Mouse (Mus musculus): ENCODE measurements around the gene Gm10799. TPM values are rescaled to one million over a fixed set of nuclear protein-coding genes. Genes with fewer than 3 reads are reported as not detected.
"Not testable (repeated sequence)": the region's sequence is repeated elsewhere in the genome, so short reads cannot be mapped to it uniquely, and the experiment has no call there.

The Gm10799 gene
- polyA plus RNA-seq (2012; fragmentation: generic; extraction: Trizol) = not detected

GRCm38 (mm10) chr2:104068450-104068849 lies at the start of gene Gm10799:
Gm10799 (minus strand) TSS chr2:104068550.
- H3K4me2 ChIP-seq (ENCODE audit: low read depth); H3ac ChIP-seq (ENCODE audit: control insufficient read depth, insufficient read length); H3K36me3 ChIP-seq (ENCODE audit: control insufficient read depth, insufficient read depth); H3K4me3 ChIP-seq; H3K79me2 ChIP-seq (ENCODE audit: control insufficient read depth, insufficient read depth); H3K27me3 ChIP-seq (ENCODE audit: control insufficient read depth, insufficient read depth, insufficient read length): not testable (repeated sequence)

GRCm38 (mm10) chr2:104117173-104117572 lies 48.8 kb upstream of the Gm10799 start:
- not testable (repeated sequence) for H3K27me3 ChIP-seq (ENCODE audit: control insufficient read depth, insufficient read depth, insufficient read length); H3K4me2 ChIP-seq (ENCODE audit: low read depth); H3K36me3 ChIP-seq (ENCODE audit: control insufficient read depth, insufficient read depth); H3ac ChIP-seq (ENCODE audit: control insufficient read depth, insufficient read length); H3K79me2 ChIP-seq (ENCODE audit: control insufficient read depth, insufficient read depth); H3K4me3 ChIP-seq

DNA sequence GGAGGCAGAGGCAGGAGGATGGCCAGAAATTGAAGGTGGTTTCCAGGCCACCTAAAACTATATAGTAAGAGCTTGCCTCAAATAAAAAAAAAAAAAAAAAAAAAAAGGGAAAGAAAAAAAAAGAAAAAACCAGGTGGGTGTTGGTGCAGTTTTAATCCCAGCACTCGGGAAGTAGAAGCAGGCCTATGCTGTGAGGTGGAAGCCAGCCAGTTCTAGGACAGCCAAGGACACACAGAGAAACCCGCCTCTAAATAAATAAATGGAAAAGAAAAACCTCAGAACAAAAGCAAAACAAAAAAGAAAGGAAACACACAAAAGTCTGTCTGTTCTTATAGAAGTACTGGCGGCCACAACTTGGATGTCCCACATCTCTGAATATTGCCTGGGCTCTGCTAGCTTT lies 46.5 kb upstream of the Gm10799 start:
- no peak for TF ChIP-seq TCF12 (IDR thresholded peaks at IDR 0.05; ENCODE audit: insufficient read depth, poor library complexity, severe bottlenecking)
- TF ChIP-seq CEBPB (IDR thresholded peaks at IDR 0.05; ENCODE audit: insufficient read depth, poor library complexity, severe bottlenecking) = no peak
- TF ChIP-seq MYOD1 (IDR thresholded peaks at IDR 0.05; ENCODE audit: control insufficient read depth in 1 of 3, insufficient read length in 2 of 3, low read depth in 2 of 3) = no peak
- TF ChIP-seq USF1 (IDR thresholded peaks at IDR 0.05; ENCODE audit: low read depth) = no peak
- TF ChIP-seq MYOG (IDR thresholded peaks at IDR 0.05; ENCODE audit: control insufficient read depth in 1 of 3, insufficient read depth in 1 of 3, insufficient read length in 2 of 3, low read depth in 2 of 3) = no peak
- TF ChIP-seq POLR2A (IDR thresholded peaks at IDR 0.05; ENCODE audit: insufficient read length, low read depth) = no peak
- no peak for TF ChIP-seq SRF (IDR thresholded peaks at IDR 0.05; ENCODE audit: control insufficient read depth, insufficient read length, low read depth)
- TF ChIP-seq MAX (IDR thresholded peaks at IDR 0.05; ENCODE audit: low read depth) = no peak
- no peak for TF ChIP-seq TCF3 (IDR thresholded peaks at IDR 0.05; ENCODE audit: insufficient read length, low read depth)
- no peak for TF ChIP-seq REST (IDR thresholded peaks at IDR 0.05; ENCODE audit: insufficient read depth, insufficient read length)
- TF ChIP-seq POLR2AphosphoS2 (IDR thresholded peaks at IDR 0.05; ENCODE audit: insufficient read length, low read depth) = no peak
- TF ChIP-seq E2F4 (IDR thresholded peaks at IDR 0.05; ENCODE audit: insufficient read depth) = no peak
- Histone ChIP-seq H3ac (ENCODE audit: control insufficient read depth, insufficient read length) (no peak overlapping the region), H3K27me3 (ENCODE audit: control insufficient read depth, insufficient read depth, insufficient read length) (no peaks in the 10 kb centered on the region), H3K4me3 (no peak overlapping the region), H3K36me3 (ENCODE audit: control insufficient read depth, insufficient read depth) (no peaks in the 10 kb centered on the region), H3K79me2 (ENCODE audit: control insufficient read depth, insufficient read depth) (no peaks in the 10 kb centered on the region), H3K4me2 (ENCODE audit: low read depth) (no peak overlapping the region)

- H3K27me3 ChIP-seq (ENCODE audit: control insufficient read depth, insufficient read depth, insufficient read length); H3K4me2 ChIP-seq (ENCODE audit: low read depth); H3K4me3 ChIP-seq; H3K79me2 ChIP-seq (ENCODE audit: control insufficient read depth, insufficient read depth); H3ac ChIP-seq (ENCODE audit: control insufficient read depth, insufficient read length); H3K36me3 ChIP-seq (ENCODE audit: control insufficient read depth, insufficient read depth): not testable (repeated sequence)
These were observed 45.2 kb upstream of the Gm10799 start for GRCm38 (mm10) chr2:104113563-104113962.

DNA sequence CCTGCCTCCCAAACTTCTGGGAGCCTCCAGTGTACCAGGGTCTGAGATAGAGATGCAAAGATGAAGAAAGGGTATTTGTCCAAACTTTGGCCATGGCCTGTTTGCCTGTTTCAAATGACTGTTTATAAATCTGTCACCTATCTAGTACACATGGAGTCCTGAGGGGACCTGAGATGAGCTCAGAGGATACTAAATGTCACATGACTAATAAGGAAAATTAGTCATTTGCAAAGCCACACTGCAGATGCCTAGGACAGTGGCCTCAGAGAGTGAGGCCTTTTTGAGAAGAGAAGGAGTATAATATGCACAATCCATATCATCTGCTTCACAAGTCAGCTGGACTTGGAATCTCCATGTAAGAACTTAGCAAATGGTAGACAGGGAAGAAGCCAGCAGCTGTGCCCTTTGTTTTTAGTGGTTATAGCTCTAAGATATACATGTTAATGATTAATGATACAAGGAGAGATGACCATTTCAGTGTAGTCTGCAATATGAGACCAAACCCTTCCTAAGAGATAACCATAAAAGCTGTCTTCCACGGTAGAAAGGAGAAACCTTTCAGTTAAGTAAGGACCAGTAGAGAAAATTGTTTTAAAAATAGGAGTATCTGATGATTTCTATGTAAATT lies 42.9 kb upstream of the Gm10799 start:
- not testable (repeated sequence) for H3K79me2 ChIP-seq (ENCODE audit: control insufficient read depth, insufficient read depth); H3ac ChIP-seq (ENCODE audit: control insufficient read depth, insufficient read length); H3K4me3 ChIP-seq; H3K4me2 ChIP-seq (ENCODE audit: low read depth); H3K36me3 ChIP-seq (ENCODE audit: control insufficient read depth, insufficient read depth); H3K27me3 ChIP-seq (ENCODE audit: control insufficient read depth, insufficient read depth, insufficient read length)

DNA sequence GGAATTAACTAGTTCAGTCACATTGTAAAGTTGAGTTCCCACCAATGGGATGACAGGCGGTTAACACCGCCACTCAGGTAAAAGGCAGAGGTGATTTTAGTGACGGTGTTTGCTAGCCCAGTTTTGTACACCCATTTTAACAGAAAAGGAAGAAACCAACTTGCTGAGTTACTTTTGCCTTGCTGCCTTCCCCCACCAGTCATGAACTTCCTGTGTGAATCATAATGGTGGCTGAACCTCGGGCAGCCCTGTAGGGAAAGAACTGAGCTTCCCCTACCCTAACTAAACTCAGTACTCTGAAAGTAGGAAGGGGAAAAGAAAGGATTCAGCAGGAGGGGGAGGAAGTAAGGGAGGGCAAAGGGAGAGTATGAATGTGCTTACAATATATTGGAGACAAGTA lies 41.7 kb upstream of the Gm10799 start:
- no peak overlapping the region for H3K4me2 ChIP-seq (ENCODE audit: low read depth)
- H3ac ChIP-seq (ENCODE audit: control insufficient read depth, insufficient read length) = no peak overlapping the region
- no peaks in the 10 kb centered on the region for H3K27me3 ChIP-seq (ENCODE audit: control insufficient read depth, insufficient read depth, insufficient read length)
- H3K4me3 ChIP-seq = no peak overlapping the region
- H3K79me2 ChIP-seq (ENCODE audit: control insufficient read depth, insufficient read depth) = no peaks in the 10 kb centered on the region
- TF ChIP-seq MYOD1 (IDR thresholded peaks at IDR 0.05; ENCODE audit: control insufficient read depth in 1 of 3, insufficient read length in 2 of 3, low read depth in 2 of 3) (no peak), SRF (IDR thresholded peaks at IDR 0.05; ENCODE audit: control insufficient read depth, insufficient read length, low read depth) (no peak), CEBPB (IDR thresholded peaks at IDR 0.05; ENCODE audit: insufficient read depth, poor library complexity, severe bottlenecking) (no peak), TCF3 (IDR thresholded peaks at IDR 0.05; ENCODE audit: insufficient read length, low read depth) (no peak), TCF12 (IDR thresholded peaks at IDR 0.05; ENCODE audit: insufficient read depth, poor library complexity, severe bottlenecking) (no peak), POLR2AphosphoS2 (IDR thresholded peaks at IDR 0.05; ENCODE audit: insufficient read length, low read depth) (no peak), MAX (IDR thresholded peaks at IDR 0.05; ENCODE audit: low read depth) (no peak), MYOG (IDR thresholded peaks at IDR 0.05; ENCODE audit: control insufficient read depth in 1 of 3, insufficient read depth in 1 of 3, insufficient read length in 2 of 3, low read depth in 2 of 3) (no peak)
- no peaks in the 10 kb centered on the region for H3K36me3 ChIP-seq (ENCODE audit: control insufficient read depth, insufficient read depth)
